Mouse (Mus musculus): ENCODE measurements at regions not wholly inside any gene's neighbourhood (a gene's known extent, or its start where the extent isn't known, plus 50 kb on each side); places are given as distances from the start of the nearest gene placed in this dataset.

- Histone ChIP-seq H3K9ac (replicated peaks) (no peak overlapping the region), H3K4me3 (no peak overlapping the region), H3K27ac (replicated peaks) (no peak overlapping the region), H3K27me3 (no peaks in the 10 kb centered on the region), H3K4me2 (replicated peaks) (no peak overlapping the region), H3K4me1 (no peaks in the 10 kb centered on the region), H3K9me3 (no peaks in the 10 kb centered on the region), H3K36me3 (no peaks in the 10 kb centered on the region)
- 91% methylated on average over 1 of the region's 1 CpGs for WGBS
- no peak for ATAC-seq (ENCODE audit: low FRiP score, low read depth)
These were observed 487.6 kb downstream of the Car8 start for GRCm38 (mm10) chr4:7751208-7751607.

DNA sequence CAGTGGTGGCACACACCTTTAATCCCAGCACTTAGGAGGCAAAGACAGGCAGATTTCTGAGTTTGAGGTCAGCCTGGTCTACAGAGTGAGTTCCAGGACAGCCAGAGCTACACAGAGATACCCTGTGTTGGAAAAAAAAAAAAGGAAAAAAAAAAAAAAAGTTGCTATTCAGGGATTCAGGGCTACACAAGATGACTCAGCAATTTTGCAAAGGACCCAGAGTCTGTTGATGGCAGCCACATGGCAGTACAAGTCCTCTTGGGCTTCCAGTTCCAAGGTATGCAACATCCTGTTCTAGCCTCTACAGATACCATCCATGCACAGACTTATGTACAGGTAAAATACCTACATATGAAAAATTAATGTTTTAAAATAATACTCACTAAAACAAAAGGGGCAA is 515.9 kb downstream of the Car8 start:
- Histone ChIP-seq H3K4me3 (no peak overlapping the region), H3K27ac (replicated peaks) (no peak overlapping the region), H3K9ac (replicated peaks) (no peak overlapping the region), H3K36me3 (no peaks in the 10 kb centered on the region), H3K4me2 (replicated peaks) (no peak overlapping the region), H3K27me3 (no peaks in the 10 kb centered on the region), H3K9me3 (no peaks in the 10 kb centered on the region), H3K4me1 (no peaks in the 10 kb centered on the region)
- no peak for ATAC-seq (ENCODE audit: low FRiP score, low read depth)

- no peak overlapping the region for H3K4me2 ChIP-seq (replicated peaks)
- no peaks in the 10 kb centered on the region for H3K9me3 ChIP-seq
- H3K4me1 ChIP-seq: no peaks in the 10 kb centered on the region
- H3K27ac ChIP-seq (replicated peaks): no peak overlapping the region
- no peaks in the 10 kb centered on the region for H3K27me3 ChIP-seq
- no peak for ATAC-seq (ENCODE audit: low FRiP score, low read depth)
- H3K9ac ChIP-seq (replicated peaks): no peak overlapping the region
- H3K36me3 ChIP-seq: no peaks in the 10 kb centered on the region
- no peak overlapping the region for H3K4me3 ChIP-seq
- 93% methylated on average over 4 of the region's 4 CpGs for WGBS
These were observed 550.3 kb downstream of the Car8 start for GRCm38 (mm10) chr4:7688516-7688915.

DNA sequence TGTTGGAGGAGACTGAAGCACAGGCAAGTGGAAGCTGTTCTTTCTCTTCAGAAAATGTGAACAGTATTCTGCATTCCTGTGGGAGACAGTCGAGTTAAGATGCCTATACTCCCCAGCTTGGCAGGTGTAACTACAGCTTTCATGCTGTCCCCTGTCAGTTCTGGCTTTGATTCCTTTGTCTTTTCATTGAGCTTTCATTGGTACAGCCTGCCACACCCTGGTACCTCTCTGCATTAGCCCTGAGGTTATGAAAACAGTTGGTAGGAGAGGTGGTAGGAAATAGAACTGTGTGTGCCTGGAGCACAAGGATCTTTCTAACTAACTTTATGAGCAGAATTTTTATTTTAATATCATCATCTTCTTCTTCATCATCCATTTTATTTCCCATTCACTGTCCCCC is 551.6 kb downstream of the Car8 start:
- ATAC-seq (ENCODE audit: low FRiP score, low read depth): no peak
- Histone ChIP-seq H3K9me3 (no peaks in the 10 kb centered on the region), H3K27me3 (no peaks in the 10 kb centered on the region), H3K9ac (replicated peaks) (no peak overlapping the region), H3K4me3 (no peak overlapping the region), H3K4me1 (no peaks in the 10 kb centered on the region), H3K36me3 (no peaks in the 10 kb centered on the region), H3K27ac (replicated peaks) (no peak overlapping the region), H3K4me2 (replicated peaks) (no peak overlapping the region)
- 81% methylated on average over 1 of the region's 1 CpGs for WGBS

GRCm38 (mm10) chr4:7670795-7671105 is 568.1 kb downstream of the Car8 start:
- Histone ChIP-seq H3K4me2 (replicated peaks) (no peak overlapping the region), H3K9ac (replicated peaks) (no peak overlapping the region), H3K27ac (replicated peaks) (no peak overlapping the region), H3K36me3 (no peaks in the 10 kb centered on the region), H3K4me1 (no peaks in the 10 kb centered on the region), H3K27me3 (no peaks in the 10 kb centered on the region), H3K9me3 (no peaks in the 10 kb centered on the region), H3K4me3 (no peak overlapping the region)
- 89% methylated on average over 4 of the region's 4 CpGs for WGBS
- no peak for ATAC-seq (ENCODE audit: low FRiP score, low read depth)

DNA sequence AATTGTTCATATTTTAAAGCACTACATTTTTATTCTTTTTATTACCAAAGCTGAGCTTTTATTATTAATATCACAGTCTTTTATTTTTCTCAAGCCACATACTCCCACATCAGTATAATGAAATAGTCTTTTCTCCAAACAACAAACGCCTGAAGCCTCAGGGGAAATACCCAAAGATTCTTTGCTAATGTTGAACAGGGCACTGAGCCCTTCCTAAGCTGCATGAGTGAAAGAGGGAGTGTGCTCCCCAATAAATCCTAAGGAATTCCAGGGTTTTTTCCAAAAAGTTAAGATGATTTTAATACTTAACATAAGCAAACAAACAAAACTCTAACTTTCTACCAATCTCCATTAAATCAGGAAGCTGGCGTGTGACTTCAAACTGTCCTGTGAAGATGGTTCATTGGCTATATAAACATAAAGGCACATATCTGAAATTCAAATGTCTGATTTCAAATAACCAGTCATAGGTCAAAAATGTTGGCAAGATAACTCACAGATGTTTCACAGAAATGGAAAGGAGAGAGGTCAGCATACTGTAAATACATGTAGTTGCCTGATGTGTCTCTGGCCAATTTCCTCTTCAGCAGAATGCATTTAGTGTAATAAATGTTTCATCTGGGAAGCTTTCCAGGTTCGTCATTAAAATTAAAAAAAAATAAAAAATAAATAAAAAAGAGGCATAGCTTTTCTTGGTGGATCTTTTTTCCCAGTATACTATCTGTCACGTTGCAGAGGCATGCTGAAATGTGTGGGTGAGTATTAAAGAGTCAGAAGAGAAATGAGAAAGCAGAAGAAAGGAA is 568.6 kb downstream of the Car8 start:
- no peaks in the 10 kb centered on the region for H3K36me3 ChIP-seq
- no peaks in the 10 kb centered on the region for H3K27me3 ChIP-seq
- H3K4me2 ChIP-seq (replicated peaks): no peak overlapping the region
- no peak overlapping the region for H3K27ac ChIP-seq (replicated peaks)
- no peaks in the 10 kb centered on the region for H3K4me1 ChIP-seq
- 74% methylated on average over 4 of the region's 4 CpGs for WGBS
- no peak for ATAC-seq (ENCODE audit: low FRiP score, low read depth)
- H3K4me3 ChIP-seq: no peak overlapping the region
- no peaks in the 10 kb centered on the region for H3K9me3 ChIP-seq
- no peak overlapping the region for H3K9ac ChIP-seq (replicated peaks)

- Histone ChIP-seq H3K4me1 (no peaks in the 10 kb centered on the region), H3K9me3 (no peaks in the 10 kb centered on the region), H3K4me3 (no peak overlapping the region), H3K36me3 (no peaks in the 10 kb centered on the region), H3K27ac (replicated peaks) (no peak overlapping the region), H3K27me3 (no peaks in the 10 kb centered on the region), H3K4me2 (replicated peaks) (no peak overlapping the region), H3K9ac (replicated peaks) (no peak overlapping the region)
- 75% methylated on average over 7 of the region's 7 CpGs for WGBS
- no peak for ATAC-seq (ENCODE audit: low FRiP score, low read depth)
These were observed 571.8 kb downstream of the Car8 start for GRCm38 (mm10) chr4:7666935-7667594.

- WGBS: 37% methylated on average over 8 of the region's 8 CpGs
- no peak overlapping the region for H3K4me2 ChIP-seq (replicated peaks)
- H3K27me3 ChIP-seq: no peaks in the 10 kb centered on the region
- H3K4me1 ChIP-seq: 0 out of 2 replicates have a peak, but pooled peaks cover 4% of the 10 kb centered on the region
- no peak overlapping the region for H3K9ac ChIP-seq (replicated peaks)
- no peaks in the 10 kb centered on the region for H3K36me3 ChIP-seq
- peak; percentile 93 for ATAC-seq (ENCODE audit: low FRiP score, low read depth)
- no peak overlapping the region for H3K4me3 ChIP-seq
- H3K9me3 ChIP-seq: no peaks in the 10 kb centered on the region
- H3K27ac ChIP-seq (replicated peaks): no peak overlapping the region
These were observed 595.8 kb downstream of the Car8 start for GRCm38 (mm10) chr4:7642878-7643590.

DNA sequence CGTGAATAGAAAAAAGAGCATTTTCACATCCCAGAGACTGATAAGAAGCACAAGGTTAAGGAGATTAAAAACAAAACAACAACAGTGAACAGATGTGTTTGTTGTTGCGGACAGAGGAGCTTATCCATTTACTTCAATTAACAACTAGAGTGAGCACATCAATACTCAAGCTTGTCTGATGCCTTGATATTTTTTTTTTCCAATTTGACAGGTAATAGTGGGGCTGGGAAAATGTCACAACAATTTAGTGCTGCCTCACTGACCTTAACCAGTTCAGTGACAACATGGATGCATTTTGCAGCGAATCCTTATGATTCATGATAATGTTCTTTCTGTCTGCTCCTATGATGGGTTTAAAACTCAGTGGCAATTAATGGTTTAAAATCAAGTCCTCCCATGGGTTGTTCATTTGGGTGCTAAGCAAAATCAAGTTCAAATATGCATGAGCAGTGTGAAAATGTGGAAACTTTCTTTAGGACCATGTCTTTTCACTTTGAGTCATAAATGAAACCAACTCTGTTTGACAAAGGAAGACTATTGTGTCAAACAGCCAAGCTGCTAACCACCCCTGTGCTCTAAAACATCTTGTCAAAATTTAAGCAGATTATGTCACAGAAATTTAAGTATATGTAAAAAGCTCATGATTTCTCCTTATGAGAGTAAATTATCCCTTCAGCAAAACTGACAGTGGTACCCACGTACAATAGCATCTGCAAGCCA is 641.0 kb downstream of the Car8 start:
- ATAC-seq (ENCODE audit: low FRiP score, low read depth): no peak
- WGBS: 75% methylated on average over 4 of the region's 4 CpGs
- Histone ChIP-seq H3K27me3 (no peaks in the 10 kb centered on the region), H3K4me2 (replicated peaks) (no peak overlapping the region), H3K36me3 (no peaks in the 10 kb centered on the region), H3K9me3 (no peaks in the 10 kb centered on the region), H3K4me1 (no peaks in the 10 kb centered on the region), H3K27ac (replicated peaks) (no peak overlapping the region), H3K9ac (replicated peaks) (no peak overlapping the region), H3K4me3 (no peak overlapping the region)

DNA sequence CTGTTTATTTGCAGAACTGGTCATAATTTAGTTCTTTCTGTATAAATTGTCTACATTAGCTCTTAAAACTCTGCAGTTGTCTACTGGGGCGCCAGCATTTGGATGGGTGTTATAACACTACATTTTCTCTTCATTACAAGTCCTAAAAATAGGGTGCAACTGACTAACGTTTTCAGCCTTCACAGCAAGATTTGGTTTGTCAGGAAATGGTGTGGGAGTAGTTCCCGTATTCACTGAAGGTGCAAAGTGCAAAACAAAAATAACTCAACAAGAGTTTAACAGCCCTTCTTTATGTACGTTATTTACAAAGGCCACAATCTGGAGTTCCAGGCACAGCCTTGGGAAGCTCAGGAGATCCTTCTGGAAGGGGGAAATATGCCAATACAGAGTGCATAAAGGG is 642.7 kb downstream of the Car8 start:
- Histone ChIP-seq H3K4me3 (no peak overlapping the region), H3K9ac (replicated peaks) (no peak overlapping the region), H3K9me3 (no peaks in the 10 kb centered on the region), H3K27me3 (no peaks in the 10 kb centered on the region), H3K36me3 (no peaks in the 10 kb centered on the region), H3K27ac (replicated peaks) (no peak overlapping the region), H3K4me2 (replicated peaks) (no peak overlapping the region), H3K4me1 (no peaks in the 10 kb centered on the region)
- 82% methylated on average over 4 of the region's 4 CpGs for WGBS
- ATAC-seq (ENCODE audit: low FRiP score, low read depth): no peak

- Histone ChIP-seq H3K9me3 (no peaks in the 10 kb centered on the region), H3K27me3 (no peaks in the 10 kb centered on the region), H3K36me3 (no peaks in the 10 kb centered on the region), H3K4me1 (peaks cover 19% of the 10 kb centered on the region), H3K9ac (replicated peaks) (no peak overlapping the region), H3K27ac (replicated peaks) (no peak overlapping the region), H3K4me2 (replicated peaks) (no peak overlapping the region), H3K4me3 (no peak overlapping the region)
- WGBS: 84% methylated on average over 4 of the region's 4 CpGs
- no peak for ATAC-seq (ENCODE audit: low FRiP score, low read depth)
These were observed 655.0 kb downstream of the Car8 start for GRCm38 (mm10) chr4:7583851-7584250.

DNA sequence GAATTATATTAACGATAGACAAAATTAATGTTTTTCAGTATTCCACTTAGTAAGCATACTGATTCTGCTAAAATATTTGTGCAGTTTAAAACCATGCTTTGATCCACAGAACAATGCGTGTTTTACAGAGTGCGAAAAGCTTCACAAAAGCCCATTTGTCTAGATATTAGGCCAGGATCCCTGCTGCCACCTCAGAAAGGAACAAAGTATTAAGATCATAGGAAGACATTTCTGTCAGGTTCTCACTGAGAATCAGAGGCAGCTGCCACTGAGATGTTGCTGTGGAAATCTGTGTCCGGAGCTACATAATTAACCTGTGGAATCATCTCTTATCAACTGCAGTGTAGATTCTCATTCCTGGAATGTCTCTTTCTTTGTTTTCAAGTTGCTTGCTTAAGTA is 656.9 kb downstream of the Car8 start:
- Histone ChIP-seq H3K4me1 (peaks cover 19% of the 10 kb centered on the region), H3K27me3 (no peaks in the 10 kb centered on the region), H3K9ac (replicated peaks) (no peak overlapping the region), H3K36me3 (no peaks in the 10 kb centered on the region), H3K9me3 (no peaks in the 10 kb centered on the region), H3K4me2 (replicated peaks) (peak overlapping the region; percentile 29; the same call in 1 of the 2 replicates), H3K27ac (replicated peaks) (0 out of 2 replicates have a peak overlapping the region, but pooled peaks have one; percentile 39), H3K4me3 (no peak overlapping the region)
- 23% methylated on average over 4 of the region's 4 CpGs for WGBS
- ATAC-seq (ENCODE audit: low FRiP score, low read depth): no peak
